Mouse (Mus musculus) lung, adult 2 months (tissue): ENCODE results near the gene Herc4.
"Not testable (repeated sequence)": the region's sequence is repeated elsewhere in the genome, so short reads cannot be mapped to it uniquely, and the experiment has no call there.

Source experiments
- CTCF ChIP-seq: fragments of 200-500 bp; IDR thresholded peaks from 2 replicates; pipeline ENCODE4 v1.5.1; 2011; ENCODE audit warnings: mild to moderate bottlenecking, low read length, control low read depth; ENCODE audit not compliant: insufficient read depth
- POLR2A ChIP-seq: fragments of 200-500 bp; IDR thresholded peaks from 2 replicates; pipeline ENCODE4 v1.6.1; 2011; ENCODE audit warnings: low read depth, mild to moderate bottlenecking, control low read depth, low read length, borderline replicate concordance; ENCODE audit errors: extremely low read depth

DNA sequence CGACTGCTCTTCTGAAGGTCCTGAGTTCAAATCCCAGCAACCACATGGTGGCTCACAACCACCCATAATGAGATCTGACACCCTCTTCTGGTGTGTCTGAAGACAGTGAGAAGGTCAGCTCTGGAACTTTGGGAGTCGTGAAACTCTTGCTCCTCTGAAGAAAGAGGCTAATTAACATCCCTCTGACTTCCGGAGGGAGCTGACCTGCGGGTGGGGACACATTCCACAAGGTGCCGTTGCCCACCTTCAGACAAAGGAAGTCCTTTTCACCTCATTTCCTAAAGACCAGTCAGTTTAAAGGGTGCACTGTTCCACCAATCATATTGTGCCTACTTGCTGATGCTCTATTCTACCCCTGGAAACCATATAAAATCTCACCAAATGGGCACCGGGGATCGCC is 107.5 kb downstream of the Herc4 start:
- TF ChIP-seq CTCF, POLR2A: not testable (repeated sequence)
